Mouse (Mus musculus): Measurements from ENCODE around the gene Samd5. TPM values are rescaled to one million over a fixed set of nuclear protein-coding genes. Genes with fewer than 3 reads are reported as not detected.

Samd5 gene
- polyA plus RNA-seq, 1 experiment from 2014 or later, result 2.5 TPM

- Histone ChIP-seq H3K9me3 (ENCODE audit: low read length) (no peaks in the 10 kb centered on the region), H3K9ac (replicated peaks; ENCODE audit: low read length) (no peak overlapping the region), H3K4me3 (ENCODE audit: low read length) (no peak overlapping the region), H3K27me3 (ENCODE audit: insufficient read depth, low read length) (no peaks in the 10 kb centered on the region), H3K36me3 (ENCODE audit: insufficient read depth, low read length) (no peaks in the 10 kb centered on the region), H3K4me2 (replicated peaks; ENCODE audit: low read depth, low read length) (no peak overlapping the region), H3K4me1 (ENCODE audit: insufficient read depth, low read length) (no peaks in the 10 kb centered on the region), H3K27ac (ENCODE audit: low read length) (no peak overlapping the region)
- ATAC-seq (ENCODE audit: low FRiP score, low TSS enrichment), result no peak
- WGBS, result 94% methylated on average over 4 of the region's 4 CpGs
Observed at GRCm38 (mm10) chr10:9602389-9602788, 72.6 kb downstream of the Samd5 start.

GRCm38 (mm10) chr10:9596228-9596627 is 78.8 kb downstream of the Samd5 start:
- Histone ChIP-seq H3K27ac (ENCODE audit: low read length) (no peak overlapping the region), H3K4me3 (ENCODE audit: low read length) (no peak overlapping the region), H3K36me3 (ENCODE audit: insufficient read depth, low read length) (no peaks in the 10 kb centered on the region), H3K27me3 (ENCODE audit: insufficient read depth, low read length) (no peaks in the 10 kb centered on the region), H3K4me1 (ENCODE audit: insufficient read depth, low read length) (no peaks in the 10 kb centered on the region), H3K9me3 (ENCODE audit: low read length) (no peaks in the 10 kb centered on the region), H3K4me2 (replicated peaks; ENCODE audit: low read depth, low read length) (no peak overlapping the region), H3K9ac (replicated peaks; ENCODE audit: low read length) (no peak overlapping the region)
- no peak for ATAC-seq (ENCODE audit: low FRiP score, low TSS enrichment)
- WGBS, result 91% methylated on average over 5 of the region's 5 CpGs

GRCm38 (mm10) chr10:9594666-9595065 is 80.3 kb downstream of the Samd5 start:
- ATAC-seq (ENCODE audit: low FRiP score, low TSS enrichment), result no peak
- H3K27me3 ChIP-seq (ENCODE audit: insufficient read depth, low read length), result no peaks in the 10 kb centered on the region
- no peak overlapping the region for H3K27ac ChIP-seq (ENCODE audit: low read length)
- 86% methylated on average over 4 of the region's 4 CpGs for WGBS
- H3K9ac ChIP-seq (replicated peaks; ENCODE audit: low read length), result no peak overlapping the region
- no peaks in the 10 kb centered on the region for H3K4me1 ChIP-seq (ENCODE audit: insufficient read depth, low read length)
- H3K4me3 ChIP-seq (ENCODE audit: low read length), result no peak overlapping the region
- H3K9me3 ChIP-seq (ENCODE audit: low read length), result no peaks in the 10 kb centered on the region
- H3K36me3 ChIP-seq (ENCODE audit: insufficient read depth, low read length), result no peaks in the 10 kb centered on the region
- no peak overlapping the region for H3K4me2 ChIP-seq (replicated peaks; ENCODE audit: low read depth, low read length)

- Histone ChIP-seq H3K27me3 (ENCODE audit: insufficient read depth, low read length) (no peaks in the 10 kb centered on the region), H3K27ac (ENCODE audit: low read length) (no peak overlapping the region), H3K9ac (replicated peaks; ENCODE audit: low read length) (no peak overlapping the region), H3K4me2 (replicated peaks; ENCODE audit: low read depth, low read length) (no peak overlapping the region), H3K4me1 (ENCODE audit: insufficient read depth, low read length) (no peaks in the 10 kb centered on the region), H3K9me3 (ENCODE audit: low read length) (no peaks in the 10 kb centered on the region), H3K36me3 (ENCODE audit: insufficient read depth, low read length) (no peaks in the 10 kb centered on the region), H3K4me3 (ENCODE audit: low read length) (no peak overlapping the region)
- WGBS, result 90% methylated on average over 2 of the region's 2 CpGs
- ATAC-seq (ENCODE audit: low FRiP score, low TSS enrichment), result no peak
Observed at GRCm38 (mm10) chr10:9590606-9591005, 84.4 kb downstream of the Samd5 start.

- Histone ChIP-seq H3K27me3 (ENCODE audit: insufficient read depth, low read length) (no peaks in the 10 kb centered on the region), H3K36me3 (ENCODE audit: insufficient read depth, low read length) (no peaks in the 10 kb centered on the region), H3K4me3 (ENCODE audit: low read length) (no peak overlapping the region), H3K4me2 (replicated peaks; ENCODE audit: low read depth, low read length) (no peak overlapping the region), H3K9me3 (ENCODE audit: low read length) (no peaks in the 10 kb centered on the region), H3K4me1 (ENCODE audit: insufficient read depth, low read length) (no peaks in the 10 kb centered on the region), H3K27ac (ENCODE audit: low read length) (no peak overlapping the region), H3K9ac (replicated peaks; ENCODE audit: low read length) (no peak overlapping the region)
- 73% methylated on average over 5 of the region's 5 CpGs for WGBS
- ATAC-seq (ENCODE audit: low FRiP score, low TSS enrichment), result no peak
Observed at GRCm38 (mm10) chr10:9586328-9586727, 88.7 kb downstream of the Samd5 start.

- Histone ChIP-seq H3K4me1 (ENCODE audit: insufficient read depth, low read length) (no peaks in the 10 kb centered on the region), H3K9ac (replicated peaks; ENCODE audit: low read length) (no peak overlapping the region), H3K36me3 (ENCODE audit: insufficient read depth, low read length) (no peaks in the 10 kb centered on the region), H3K27me3 (ENCODE audit: insufficient read depth, low read length) (no peaks in the 10 kb centered on the region), H3K27ac (ENCODE audit: low read length) (no peak overlapping the region), H3K4me2 (replicated peaks; ENCODE audit: low read depth, low read length) (no peak overlapping the region), H3K4me3 (ENCODE audit: low read length) (no peak overlapping the region), H3K9me3 (ENCODE audit: low read length) (no peaks in the 10 kb centered on the region)
- WGBS, result 89% methylated on average over 5 of the region's 5 CpGs
- ATAC-seq (ENCODE audit: low FRiP score, low TSS enrichment), result no peak
Observed at GRCm38 (mm10) chr10:9579374-9579773, 95.6 kb downstream of the Samd5 start.

- Histone ChIP-seq H3K4me1 (ENCODE audit: insufficient read depth, low read length) (no peaks in the 10 kb centered on the region), H3K9me3 (ENCODE audit: low read length) (no peaks in the 10 kb centered on the region), H3K27me3 (ENCODE audit: insufficient read depth, low read length) (no peaks in the 10 kb centered on the region), H3K36me3 (ENCODE audit: insufficient read depth, low read length) (no peaks in the 10 kb centered on the region), H3K9ac (replicated peaks; ENCODE audit: low read length) (no peak overlapping the region), H3K4me2 (replicated peaks; ENCODE audit: low read depth, low read length) (no peak overlapping the region), H3K27ac (ENCODE audit: low read length) (no peak overlapping the region), H3K4me3 (ENCODE audit: low read length) (no peak overlapping the region)
- 0 out of 2 replicates have a peak, but pooled peaks have one; percentile 67 for ATAC-seq (ENCODE audit: low FRiP score, low TSS enrichment)
- WGBS, result 30% methylated on average over 4 of the region's 4 CpGs
Observed at GRCm38 (mm10) chr10:9575605-9576004, 99.4 kb downstream of the Samd5 start.

- no peak overlapping the region for H3K27ac ChIP-seq (ENCODE audit: low read length)
- no peaks in the 10 kb centered on the region for H3K9me3 ChIP-seq (ENCODE audit: low read length)
- no peak overlapping the region for H3K9ac ChIP-seq (replicated peaks; ENCODE audit: low read length)
- 78% methylated on average over 4 of the region's 4 CpGs for WGBS
- no peak for ATAC-seq (ENCODE audit: low FRiP score, low TSS enrichment)
- H3K4me3 ChIP-seq (ENCODE audit: low read length), result no peak overlapping the region
- H3K36me3 ChIP-seq (ENCODE audit: insufficient read depth, low read length), result no peaks in the 10 kb centered on the region
- no peaks in the 10 kb centered on the region for H3K4me1 ChIP-seq (ENCODE audit: insufficient read depth, low read length)
- H3K27me3 ChIP-seq (ENCODE audit: insufficient read depth, low read length), result no peaks in the 10 kb centered on the region
- no peak overlapping the region for H3K4me2 ChIP-seq (replicated peaks; ENCODE audit: low read depth, low read length)
Observed at GRCm38 (mm10) chr10:9574135-9574534, 100.9 kb downstream of the Samd5 start.

Other genes starting within 250 kb of the Samd5 start
- 3.6 TPM in 2 replicates for gene Stxbp5, start 225.9 kb upstream of the Samd5 start, polyA plus RNA-seq (2015; fragmentation: Nextera tagmentation; extraction: Ambion mirVana)

Measured in kidney, embryonic 16.5 days (tissue).